Mouse (Mus musculus): ENCODE measurements at regions not wholly inside any gene's neighbourhood (a gene's known extent, or its start where the extent isn't known, plus 50 kb on each side); places are given as distances from the start of the nearest gene placed in this dataset.
A peak's percentile ranks its signal among the peaks of the same experiment; 100 is the strongest.

DNA sequence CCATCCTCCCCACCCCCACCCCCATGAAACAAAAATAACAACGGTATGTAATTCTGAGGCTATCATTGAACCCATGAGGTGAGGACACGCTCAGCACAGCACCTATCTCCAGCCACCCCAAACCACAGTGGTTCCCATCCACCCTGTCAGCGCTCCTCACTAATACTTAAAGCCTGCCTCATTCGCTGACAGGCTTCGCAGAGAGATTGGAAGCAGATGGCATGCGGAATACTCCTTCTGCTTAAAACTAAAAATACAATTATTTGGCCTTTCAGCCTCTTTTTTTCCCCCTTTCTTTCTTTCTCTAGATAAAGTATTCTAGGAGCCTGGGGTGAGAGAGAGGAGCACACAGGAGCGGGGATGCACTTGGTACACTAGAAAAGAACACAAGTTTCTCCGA lies 199.9 kb downstream of the Prdm2 start:
- no peaks in the 10 kb centered on the region for H3K27me3 ChIP-seq (ENCODE audit: control insufficient read depth, insufficient read depth, low read length, poor library complexity, severe bottlenecking)
- no peaks in the 10 kb centered on the region for H3K36me3 ChIP-seq (ENCODE audit: control insufficient read depth, insufficient read depth, low read length, poor library complexity, severe bottlenecking)
- no peak for TF ChIP-seq CTCF (IDR thresholded peaks at IDR 0.05; ENCODE audit: low read depth, low read length)
- H3K4me1 ChIP-seq (ENCODE audit: control insufficient read depth, insufficient read depth, low read length): no peaks in the 10 kb centered on the region
- no peak overlapping the region for H3K4me3 ChIP-seq (ENCODE audit: low read depth, low read length)
- H3K9me3 ChIP-seq (replicated peaks; ENCODE audit: control insufficient read depth, insufficient read depth, low read length, poor library complexity, severe bottlenecking): no peaks in the 10 kb centered on the region
- no peak overlapping the region for H3K27ac ChIP-seq (ENCODE audit: insufficient read depth, low read length)
- no peak overlapping the region for H3K9ac ChIP-seq (ENCODE audit: low read depth, poor library complexity, severe bottlenecking)

DNA sequence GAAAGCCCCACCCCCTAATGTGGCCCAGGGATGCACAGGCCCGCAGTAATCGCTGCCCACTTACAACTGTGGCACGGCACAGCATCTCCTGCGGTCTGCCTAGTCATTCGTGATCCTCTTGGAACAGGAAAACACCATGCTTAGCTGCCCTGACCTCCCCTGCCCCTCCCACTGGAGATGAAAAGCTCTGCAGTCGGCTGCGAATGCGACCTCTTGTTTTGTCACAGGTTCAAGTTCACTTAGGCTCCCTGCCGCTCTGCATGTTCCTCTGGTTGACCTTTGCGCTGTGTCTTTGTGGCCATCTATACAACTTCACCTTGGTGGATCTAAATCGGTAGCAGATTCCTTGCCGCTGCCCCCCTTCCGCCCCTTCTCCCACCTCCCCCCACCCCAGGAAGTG lies 210.8 kb downstream of the Prdm2 start:
- H3K4me3 ChIP-seq (ENCODE audit: low read depth, low read length): peak overlapping the region; percentile 10; the same call in 1 of the 2 replicates
- H3K9ac ChIP-seq (ENCODE audit: low read depth, poor library complexity, severe bottlenecking): no peak overlapping the region
- no peaks in the 10 kb centered on the region for H3K36me3 ChIP-seq (ENCODE audit: control insufficient read depth, insufficient read depth, low read length, poor library complexity, severe bottlenecking)
- TF ChIP-seq POLR2A (IDR thresholded peaks at IDR 0.05; ENCODE audit: insufficient read depth, low read length) (no peak), EP300 (IDR thresholded peaks at IDR 0.05; ENCODE audit: insufficient read depth, low read depth, low read length) (peak; percentile 48; the same call in 1 of the 2 replicates)
- H3K27me3 ChIP-seq (ENCODE audit: control insufficient read depth, insufficient read depth, low read length, poor library complexity, severe bottlenecking): no peaks in the 10 kb centered on the region
- H3K27ac ChIP-seq (ENCODE audit: insufficient read depth, low read length): no peak overlapping the region
- H3K9me3 ChIP-seq (replicated peaks; ENCODE audit: control insufficient read depth, insufficient read depth, low read length, poor library complexity, severe bottlenecking): no peaks in the 10 kb centered on the region
- H3K4me1 ChIP-seq (ENCODE audit: control insufficient read depth, insufficient read depth, low read length): no peaks in the 10 kb centered on the region

DNA sequence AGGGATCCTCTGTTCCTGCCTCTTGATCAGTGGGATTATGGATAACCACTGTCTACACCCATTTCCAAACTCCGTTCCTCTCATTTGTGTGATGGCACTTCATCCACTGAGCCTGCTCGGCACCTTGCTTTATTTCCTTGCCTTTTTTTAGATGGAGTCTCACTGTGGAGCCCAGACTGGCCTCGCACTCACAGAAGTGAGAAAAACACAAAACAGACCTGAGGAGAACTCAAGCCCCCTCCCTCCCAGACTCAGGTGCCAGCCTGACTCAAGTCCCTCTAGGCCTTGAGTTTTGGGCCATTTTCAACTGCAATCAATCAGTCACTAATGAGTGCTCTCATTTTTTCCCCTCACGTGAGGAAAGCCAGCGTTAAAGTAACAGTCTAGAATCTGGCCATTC lies 211.3 kb downstream of the Prdm2 start:
- Histone ChIP-seq H3K4me3 (ENCODE audit: low read depth, low read length) (no peak overlapping the region), H3K9me3 (replicated peaks; ENCODE audit: control insufficient read depth, insufficient read depth, low read length, poor library complexity, severe bottlenecking) (no peaks in the 10 kb centered on the region)

DNA sequence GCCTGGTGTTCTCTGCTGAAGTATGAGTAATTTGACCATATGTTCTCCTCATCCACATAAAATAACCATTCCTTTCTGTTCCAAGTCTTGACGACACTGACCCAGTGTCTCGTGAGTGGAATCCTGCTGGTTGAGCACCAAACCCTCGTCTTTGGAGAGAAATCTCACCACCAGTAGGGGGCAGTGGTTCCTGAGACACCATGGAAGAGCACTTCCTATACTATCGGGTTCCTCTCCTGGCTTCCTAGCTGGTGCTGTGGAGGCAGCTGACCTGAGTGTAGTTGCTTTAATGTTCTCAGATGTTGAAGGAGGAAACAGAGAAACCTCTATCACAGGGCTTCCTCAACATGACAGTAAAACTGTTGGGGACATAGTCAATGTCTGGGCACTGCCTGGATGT lies 216.4 kb downstream of the Prdm2 start:
- H3K27me3 ChIP-seq (ENCODE audit: control insufficient read depth, insufficient read depth, low read length, poor library complexity, severe bottlenecking): no peaks in the 10 kb centered on the region
- H3K9ac ChIP-seq (ENCODE audit: low read depth, poor library complexity, severe bottlenecking): no peak overlapping the region
- no peaks in the 10 kb centered on the region for H3K9me3 ChIP-seq (replicated peaks; ENCODE audit: control insufficient read depth, insufficient read depth, low read length, poor library complexity, severe bottlenecking)
- TF ChIP-seq CTCF (IDR thresholded peaks at IDR 0.05; ENCODE audit: low read depth, low read length) (peak; percentile 37), EP300 (IDR thresholded peaks at IDR 0.05; ENCODE audit: insufficient read depth, low read depth, low read length) (no peak), POLR2A (IDR thresholded peaks at IDR 0.05; ENCODE audit: insufficient read depth, low read length) (no peak)
- H3K27ac ChIP-seq (ENCODE audit: insufficient read depth, low read length): no peak overlapping the region
- no peak overlapping the region for H3K4me3 ChIP-seq (ENCODE audit: low read depth, low read length)
- H3K36me3 ChIP-seq (ENCODE audit: control insufficient read depth, insufficient read depth, low read length, poor library complexity, severe bottlenecking): no peaks in the 10 kb centered on the region
- H3K4me1 ChIP-seq (ENCODE audit: control insufficient read depth, insufficient read depth, low read length): no peaks in the 10 kb centered on the region

More for the DNA sequence above, 211.3 kb downstream of the Prdm2 start:
- TF ChIP-seq EP300 (IDR thresholded peaks at IDR 0.05; ENCODE audit: insufficient read depth, low read depth, low read length) (no peak), CTCF (IDR thresholded peaks at IDR 0.05; ENCODE audit: low read depth, low read length) (no peak), POLR2A (IDR thresholded peaks at IDR 0.05; ENCODE audit: insufficient read depth, low read length) (no peak)
- no peak overlapping the region for H3K9ac ChIP-seq (ENCODE audit: low read depth, poor library complexity, severe bottlenecking)
- H3K27ac ChIP-seq (ENCODE audit: insufficient read depth, low read length): no peak overlapping the region
- no peaks in the 10 kb centered on the region for H3K4me1 ChIP-seq (ENCODE audit: control insufficient read depth, insufficient read depth, low read length)
- H3K27me3 ChIP-seq (ENCODE audit: control insufficient read depth, insufficient read depth, low read length, poor library complexity, severe bottlenecking): no peaks in the 10 kb centered on the region
- H3K36me3 ChIP-seq (ENCODE audit: control insufficient read depth, insufficient read depth, low read length, poor library complexity, severe bottlenecking): no peaks in the 10 kb centered on the region

DNA sequence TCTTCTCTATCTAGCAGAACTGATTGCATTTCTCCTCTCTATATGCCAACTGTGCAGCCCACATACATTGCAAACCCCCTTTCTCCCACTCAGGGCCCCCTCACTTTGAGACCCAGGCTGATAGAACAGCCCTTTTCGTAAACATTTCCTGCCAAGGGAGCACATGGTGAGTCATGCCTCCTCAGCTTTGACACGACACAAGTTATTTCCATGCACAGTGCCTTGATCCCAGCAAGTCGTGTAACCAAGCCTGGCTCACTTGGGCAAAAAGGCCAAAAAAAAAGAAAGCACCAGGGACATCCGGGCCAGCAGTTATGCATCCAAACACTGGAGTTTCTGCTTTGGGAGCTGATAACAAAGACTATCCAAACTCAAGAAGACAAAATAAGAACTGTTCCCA lies 221.4 kb downstream of the Prdm2 start:
- TF ChIP-seq CTCF (IDR thresholded peaks at IDR 0.05; ENCODE audit: low read depth, low read length) (no peak), POLR2A (IDR thresholded peaks at IDR 0.05; ENCODE audit: insufficient read depth, low read length) (no peak), EP300 (IDR thresholded peaks at IDR 0.05; ENCODE audit: insufficient read depth, low read depth, low read length) (no peak)
- Histone ChIP-seq H3K9ac (ENCODE audit: low read depth, poor library complexity, severe bottlenecking) (no peak overlapping the region), H3K4me1 (ENCODE audit: control insufficient read depth, insufficient read depth, low read length) (no peaks in the 10 kb centered on the region), H3K36me3 (ENCODE audit: control insufficient read depth, insufficient read depth, low read length, poor library complexity, severe bottlenecking) (no peaks in the 10 kb centered on the region), H3K27ac (ENCODE audit: insufficient read depth, low read length) (no peak overlapping the region), H3K4me3 (ENCODE audit: low read depth, low read length) (no peak overlapping the region), H3K9me3 (replicated peaks; ENCODE audit: control insufficient read depth, insufficient read depth, low read length, poor library complexity, severe bottlenecking) (no peaks in the 10 kb centered on the region), H3K27me3 (ENCODE audit: control insufficient read depth, insufficient read depth, low read length, poor library complexity, severe bottlenecking) (no peaks in the 10 kb centered on the region)

DNA sequence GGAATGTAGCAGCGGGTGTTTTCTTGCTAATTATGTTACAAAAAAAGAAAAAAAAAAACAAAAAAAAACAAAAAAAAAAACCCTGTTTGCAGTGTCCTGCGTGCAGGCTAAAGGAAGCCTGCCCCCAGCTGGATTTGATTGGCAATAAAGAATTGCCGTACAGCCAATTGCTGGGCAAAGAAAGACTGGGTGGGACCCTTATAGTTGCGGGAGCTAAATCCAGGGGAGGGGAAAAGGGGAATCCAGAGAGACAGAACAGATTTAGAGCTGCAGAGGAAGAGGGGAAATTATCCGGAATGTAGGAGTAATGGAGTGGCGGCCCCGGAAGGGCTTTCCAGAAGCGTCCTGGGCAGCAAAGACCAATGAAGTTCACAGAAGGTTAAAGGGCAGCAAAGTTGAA lies 223.6 kb downstream of the Prdm2 start:
- no peaks in the 10 kb centered on the region for H3K9me3 ChIP-seq (replicated peaks; ENCODE audit: control insufficient read depth, insufficient read depth, low read length, poor library complexity, severe bottlenecking)
- no peaks in the 10 kb centered on the region for H3K4me1 ChIP-seq (ENCODE audit: control insufficient read depth, insufficient read depth, low read length)
- no peak overlapping the region for H3K9ac ChIP-seq (ENCODE audit: low read depth, poor library complexity, severe bottlenecking)
- no peaks in the 10 kb centered on the region for H3K27me3 ChIP-seq (ENCODE audit: control insufficient read depth, insufficient read depth, low read length, poor library complexity, severe bottlenecking)
- TF ChIP-seq POLR2A (IDR thresholded peaks at IDR 0.05; ENCODE audit: insufficient read depth, low read length) (no peak), CTCF (IDR thresholded peaks at IDR 0.05; ENCODE audit: low read depth, low read length) (no peak), EP300 (IDR thresholded peaks at IDR 0.05; ENCODE audit: insufficient read depth, low read depth, low read length) (no peak)
- H3K36me3 ChIP-seq (ENCODE audit: control insufficient read depth, insufficient read depth, low read length, poor library complexity, severe bottlenecking): no peaks in the 10 kb centered on the region
- H3K4me3 ChIP-seq (ENCODE audit: low read depth, low read length): peak overlapping the region; percentile 28; the same call in 1 of the 2 replicates
- no peak overlapping the region for H3K27ac ChIP-seq (ENCODE audit: insufficient read depth, low read length)
